Mouse (Mus musculus) CH12.LX (cell line): ENCODE results near the gene Tmem35b. TPM values are rescaled to one million over a fixed set of nuclear protein-coding genes. Genes with fewer than 3 reads are reported as not detected.

ENCODE experiments used
- DNase-seq: peaks from one replicate; pipeline ENCODE4 v3.0.0-alpha.2; 2013; ENCODE audit errors: extremely low read depth
- H3K27ac ChIP-seq: 2 replicates; pipeline ENCODE4 v1.5.1; 2012; ENCODE audit warnings: low read depth, mild to moderate bottlenecking, control low read depth, moderate library complexity; ENCODE audit not compliant: insufficient read depth
- H3K27me3 ChIP-seq: replicated peaks from 2 replicates; pipeline ENCODE3; 2012; ENCODE audit warnings: inconsistent platforms
- H3K36me3 ChIP-seq, 2 experiments: replicated peaks in 1 of 2; 2 replicates each; pipeline versions ENCODE3 to v1.6.1; 2012; ENCODE audit warnings: inconsistent platforms in 1 of 2, low read length in 1 of 2, mild to moderate bottlenecking in 1 of 2, mixed read lengths in 1 of 2, moderate library complexity in 1 of 2; ENCODE audit not compliant: control insufficient read depth in 1 of 2, insufficient read depth in 1 of 2
- H3K4me1 ChIP-seq, 2 experiments: 2 replicates each; pipeline ENCODE4 v1.6.1; 2012; ENCODE audit warnings: inconsistent platforms in 1 of 2, moderate library complexity in 1 of 2; ENCODE audit not compliant: insufficient read depth in 2 of 2, control insufficient read depth in 1 of 2
- H3K4me2 ChIP-seq: 2 replicates; pipeline ENCODE4 v1.6.1; 2012; ENCODE audit warnings: low read depth, mild to moderate bottlenecking, control low read depth; ENCODE audit not compliant: poor library complexity, insufficient read depth, severe bottlenecking
- H3K4me3 ChIP-seq, 3 experiments: fragments of 150-350 bp in 1 of 3; sonication (generic) in 1 of 3; replicated peaks in 1 of 3; 2 replicates each; pipeline versions ENCODE3 to v1.5.1; 2011 to 2012; ENCODE audit warnings: low read depth in 2 of 3, low read length in 2 of 3, mild to moderate bottlenecking in 2 of 3, moderate library complexity in 2 of 3, control low read depth in 1 of 3, improper control_type of control experiment in 1 of 3, inconsistent platforms in 1 of 3, mixed read lengths in 1 of 3; ENCODE audit not compliant: poor library complexity in 1 of 3
- H3K79me2 ChIP-seq: replicated peaks from 2 replicates; pipeline ENCODE4 v1.6.1; 2012; ENCODE audit warnings: mild to moderate bottlenecking, moderate library complexity; ENCODE audit not compliant: control insufficient read depth, poor library complexity, insufficient read depth, severe bottlenecking; ENCODE audit errors: extremely low read depth
- H3K9ac ChIP-seq: 2 replicates; pipeline ENCODE4 v1.6.1; 2012; ENCODE audit warnings: low read depth, mild to moderate bottlenecking, control low read depth, moderate library complexity; ENCODE audit not compliant: insufficient read depth
- H3K9me3 ChIP-seq: replicated peaks from 2 replicates; pipeline ENCODE3; 2012; ENCODE audit warnings: low read length, inconsistent platforms, mixed read lengths
- BHLHE40 ChIP-seq: IDR thresholded peaks from 2 replicates; pipeline ENCODE4 v1.6.1; 2011; ENCODE audit warnings: mild to moderate bottlenecking, low read depth, low read length, improper control_type of control experiment
- CHD1 ChIP-seq: IDR thresholded peaks from 2 replicates; pipeline ENCODE4 v1.6.1; 2012; ENCODE audit warnings: low read depth, low read length, improper control_type of control experiment, inconsistent platforms
- E2F4 ChIP-seq: IDR thresholded peaks from 2 replicates; pipeline ENCODE4 v1.6.1; 2011; ENCODE audit warnings: low read depth, low read length, improper control_type of control experiment; ENCODE audit not compliant: insufficient replicate concordance
- ELF1 ChIP-seq: IDR thresholded peaks from 2 replicates; pipeline ENCODE4 v1.6.1; 2014; ENCODE audit warnings: low read depth, mild to moderate bottlenecking, inconsistent platforms, low read length, improper control_type of control experiment
- EP300 ChIP-seq: IDR thresholded peaks from 2 replicates; pipeline ENCODE4 v1.6.1; 2011; ENCODE audit warnings: low read length, improper control_type of control experiment
- GABPA ChIP-seq: IDR thresholded peaks from 2 replicates; pipeline ENCODE4 v1.6.1; 2012; ENCODE audit warnings: low read depth, low read length, improper control_type of control experiment, inconsistent platforms; ENCODE audit not compliant: insufficient replicate concordance
- HCFC1 ChIP-seq: IDR thresholded peaks from 2 replicates; pipeline ENCODE4 v1.6.1; 2012; ENCODE audit warnings: low read depth, mild to moderate bottlenecking, inconsistent platforms, low read length, improper control_type of control experiment
- IRF4 ChIP-seq: IDR thresholded peaks from 2 replicates; pipeline ENCODE4 v1.6.1; 2014; ENCODE audit warnings: low read depth, mild to moderate bottlenecking, inconsistent platforms, low read length, improper control_type of control experiment
- JUN ChIP-seq: IDR thresholded peaks from 2 replicates; pipeline ENCODE4 v1.6.1; 2011; ENCODE audit warnings: low read depth, mild to moderate bottlenecking, low read length, improper control_type of control experiment, moderate library complexity; ENCODE audit not compliant: insufficient read depth
- KAT2A ChIP-seq: IDR thresholded peaks from 2 replicates; pipeline ENCODE4 v1.6.1; 2012; ENCODE audit warnings: low read length, improper control_type of control experiment, inconsistent platforms; ENCODE audit not compliant: insufficient replicate concordance
- MAFK ChIP-seq: IDR thresholded peaks from 2 replicates; pipeline ENCODE4 v1.6.1; 2011; ENCODE audit warnings: low read length, improper control_type of control experiment; ENCODE audit not compliant: insufficient replicate concordance
- MAX ChIP-seq: IDR thresholded peaks from 2 replicates; pipeline ENCODE4 v1.6.1; 2011; ENCODE audit warnings: low read length, improper control_type of control experiment
- MAZ ChIP-seq: IDR thresholded peaks from 2 replicates; pipeline ENCODE4 v1.6.1; 2012; ENCODE audit warnings: low read depth, mild to moderate bottlenecking, inconsistent platforms, low read length, improper control_type of control experiment, moderate library complexity
- MEF2A ChIP-seq: IDR thresholded peaks from 2 replicates; pipeline ENCODE4 v1.6.1; 2014; ENCODE audit warnings: low read depth, mild to moderate bottlenecking, inconsistent platforms, low read length, improper control_type of control experiment, borderline replicate concordance
- MXI1 ChIP-seq: IDR thresholded peaks from 2 replicates; pipeline ENCODE4 v1.6.1; 2011; ENCODE audit warnings: mild to moderate bottlenecking, low read depth, low read length, improper control_type of control experiment
- MYC ChIP-seq: IDR thresholded peaks from 2 replicates; pipeline ENCODE4 v1.6.1; 2011; ENCODE audit warnings: low read depth, mild to moderate bottlenecking, improper control_type of control experiment, low read length
- NRF1 ChIP-seq: IDR thresholded peaks from 2 replicates; pipeline ENCODE4 v1.6.1; 2014; ENCODE audit warnings: low read depth, mild to moderate bottlenecking, inconsistent platforms, low read length, improper control_type of control experiment, moderate library complexity
- PAX5 ChIP-seq: IDR thresholded peaks from 2 replicates; pipeline ENCODE4 v1.6.1; 2012; ENCODE audit warnings: low read length, inconsistent platforms, mixed read lengths
- POLR2A ChIP-seq: IDR thresholded peaks from 2 replicates; pipeline ENCODE4 v1.6.1; 2011; ENCODE audit warnings: low read depth, mild to moderate bottlenecking, improper control_type of control experiment, low read length
- POLR2AphosphoS2 ChIP-seq: IDR thresholded peaks from 2 replicates; pipeline ENCODE4 v1.6.1; 2011; ENCODE audit warnings: low read depth, low read length, improper control_type of control experiment
- RAD21 ChIP-seq: IDR thresholded peaks from 2 replicates; pipeline ENCODE4 v1.6.1; 2011; ENCODE audit warnings: low read depth, mild to moderate bottlenecking, low read length, improper control_type of control experiment, moderate library complexity
- RCOR1 ChIP-seq: conservative IDR thresholded peaks from 2 replicates; pipeline ENCODE4 v1.6.1; 2012; ENCODE audit warnings: low read depth, mild to moderate bottlenecking, inconsistent platforms, low read length, improper control_type of control experiment
- SIN3A ChIP-seq: IDR thresholded peaks from 2 replicates; pipeline ENCODE4 v1.6.1; 2012; ENCODE audit warnings: low read length, improper control_type of control experiment, inconsistent platforms
- TCF12 ChIP-seq: IDR thresholded peaks from 2 replicates; pipeline ENCODE4 v1.6.1; 2014; ENCODE audit warnings: low read depth, mild to moderate bottlenecking, inconsistent platforms, low read length, improper control_type of control experiment
- UBTF ChIP-seq: IDR thresholded peaks from 2 replicates; pipeline ENCODE4 v1.6.1; 2012; ENCODE audit warnings: low read depth, mild to moderate bottlenecking, inconsistent platforms, low read length, improper control_type of control experiment, moderate library complexity
- USF1 ChIP-seq: IDR thresholded peaks from 2 replicates; pipeline ENCODE4 v1.6.1; 2014; ENCODE audit warnings: low read depth, mild to moderate bottlenecking, inconsistent platforms, low read length, improper control_type of control experiment
- USF2 ChIP-seq: conservative IDR thresholded peaks from 2 replicates; pipeline ENCODE4 v1.6.1; 2011; ENCODE audit warnings: low read depth, low read length, improper control_type of control experiment
- ZMIZ1 ChIP-seq: IDR thresholded peaks from 2 replicates; pipeline ENCODE4 v1.6.1; 2012; ENCODE audit warnings: low read depth, mild to moderate bottlenecking, inconsistent platforms, low read length, improper control_type of control experiment
- ZNF384 ChIP-seq: IDR thresholded peaks from 2 replicates; pipeline ENCODE4 v1.6.1; 2012; ENCODE audit warnings: low read depth, low read length, improper control_type of control experiment, inconsistent platforms
- dilution Hi-C: fragments of 300-500 bp; cut with MboI; formaldehyde crosslinking; loops from 2 replicates; pipeline ENCODE4 v1.14.3; 2020; ENCODE audit warnings: low sequenced_read_pairs; ENCODE audit not compliant: extremely low pct_unique_long_range_greater_than_20kb, extremely low pct_ligation_motif_present
- in situ Hi-C: fragments of 300-500 bp; cut with MboI; formaldehyde crosslinking; loops from 3 replicates; pipeline ENCODE4 v1.14.3; 2019; ENCODE audit warnings: low sequenced_read_pairs, low pct_ligation_motif_present, low pct_unique_long_range_greater_than_20kb, mixed read lengths
- polyA plus RNA-seq: library from polyadenylated mRNA; unstranded; fragments of >175 nt; gene quantifications from 2 replicates; pipeline ENCODE4 v1.2.1, GENCODE M21; 2012; ENCODE audit warnings: low read depth; ENCODE audit not compliant: insufficient read length
- total RNA-seq, 2 experiments: library from RNA; depleted of rRNA; stranded (reverse); fragments of 300-350 nt in 1 of 2; fragments of >200 nt in 1 of 2; gene quantifications; 2 replicates each; pipeline ENCODE4 v1.2.3; 2012 to 2014

Gene Tmem35b
- total and polyA plus RNA-seq, 3 experiments: 7.1 to 14.2 (median 9.4) TPM

- Histone ChIP-seq H3K27me3 (peaks cover 76% of the 10 kb centered on the region), H3K9ac (no peak overlapping the region), H3K4me3 (no peak overlapping the region), H3K4me1 (peaks cover 4 to 5% of the 10 kb centered on the region in 2 experiments; a peak in 3 of 4 replicates), H3K9me3 (peaks cover 3% of the 10 kb centered on the region), H3K79me2 (no peaks in the 10 kb centered on the region), H3K36me3 (no peaks in the 10 kb centered on the region), H3K4me2 (no peak overlapping the region), H3K27ac (no peak overlapping the region)
- dilution Hi-C loops (no loop called here), in situ Hi-C loops (no loop called here)
- DNase-seq: no peak
- TF ChIP-seq EP300 (no peak), JUN (no peak), MAX (no peak), MAFK (no peak), SIN3A (no peak), USF1 (no peak), UBTF (no peak), RCOR1 (no peak), PAX5 (no peak), GABPA (no peak), BHLHE40 (no peak), MXI1 (no peak), ZNF384 (no peak), IRF4 (no peak)
Observed at GRCm38 (mm10) chr4:127171341-127171905, 47.9 kb downstream of the Tmem35b start.

DNA sequence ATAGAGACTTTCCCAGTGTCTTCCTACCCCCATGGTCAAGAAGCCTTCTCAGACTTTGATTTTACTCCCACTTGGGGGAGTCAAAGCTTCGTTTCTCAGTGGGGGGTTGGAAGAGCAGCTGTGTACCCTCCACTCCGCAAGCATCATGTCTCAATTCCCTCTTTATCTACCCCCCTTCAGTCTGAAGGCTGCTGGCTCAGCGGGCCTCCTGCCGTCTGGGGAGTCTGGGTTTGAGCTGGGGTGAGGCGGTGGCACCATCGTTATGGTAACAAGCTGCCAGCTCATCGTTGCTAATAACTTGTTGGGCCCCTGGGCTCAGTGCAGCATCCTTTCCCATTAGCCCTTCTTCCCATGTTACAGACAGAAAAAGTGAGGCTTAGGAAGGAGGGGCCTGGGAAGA is 48.6 kb downstream of the Tmem35b start:
- H3K27me3 ChIP-seq: peaks cover 77% of the 10 kb centered on the region
- in situ Hi-C loops (no loop called here), dilution Hi-C loops (no loop called here)
- no peak overlapping the region for H3K27ac ChIP-seq
- peaks cover 4 to 5% of the 10 kb centered on the region in 2 experiments; a peak in 3 of 4 replicates for H3K4me1 ChIP-seq
- TF ChIP-seq MYC (no peak), HCFC1 (no peak), KAT2A (no peak), MAFK (no peak), POLR2A (no peak), NRF1 (no peak), MAX (no peak), BHLHE40 (no peak), ELF1 (no peak), ZNF384 (no peak), CHD1 (no peak), USF2 (no peak), E2F4 (no peak), ZMIZ1 (no peak), MEF2A (no peak), MAZ (no peak), TCF12 (no peak), RAD21 (no peak), MXI1 (no peak), POLR2AphosphoS2 (no peak)
- no peaks in the 10 kb centered on the region for H3K36me3 ChIP-seq
- no peaks in the 10 kb centered on the region for H3K79me2 ChIP-seq
- H3K4me3 ChIP-seq: no peak overlapping the region
- no peak overlapping the region for H3K9ac ChIP-seq
- no peak for DNase-seq
- H3K4me2 ChIP-seq: no peak overlapping the region
- H3K9me3 ChIP-seq: peaks cover 3% of the 10 kb centered on the region
